22 mouse cellular contexts compared by ENCODE assay signal in genomic region chr13:5666235-5667007, GRCm38 (mm10).
DNase-seq lines count a peak whose midpoint lies in the region; ATAC-seq lines count a peak whose summit lies in the region.
"Had no signal": no experiment of that assay in that cellular context is flagged by ENCODE, and none has a peak within 500 bp of the region (broad histone marks: within the 10 kb centered on the region; RNA-seq: fewer than 3 reads in every experiment).

No protein-coding gene starts in this region.

- H3K4me2 ChIP-seq in intestine, embryonic 15.5 days (replicated peaks) = no peak overlapping the region
- no peak overlapping the region for H3K4me2 ChIP-seq in liver, embryonic 11.5 days
- H3K4me2 ChIP-seq: hindbrain, embryonic 14.5 days; kidney, embryonic 15.5 days; midbrain, embryonic 12.5 days had no signal

- ATAC-seq in common myeloid progenitor, adult 5-6 weeks (replicated peaks; ENCODE audit: low read depth, poor library complexity, severe bottlenecking) = 0 out of 2 replicates have a peak, but pooled peaks have one; percentile 32
- ATAC-seq in intestine, embryonic 15.5 days = no peak
- ATAC-seq in liver, embryonic 11.5 days (replicated peaks; ENCODE audit: low FRiP score) = no peak
- ATAC-seq: forebrain, embryonic 16.5 days; intestine, embryonic 16.5 days; liver, postnatal 0 days had no signal

- peak; percentile 14 for DNase-seq in heart, adult 11 months
- no peak for DNase-seq in heart, postnatal 4 days
- DNase-seq in lung, postnatal 36 days = peak; percentile 5
- no peak for DNase-seq in lung, postnatal 10 days
- DNase-seq in left cerebral cortex, postnatal 36 days (ENCODE audit: low spot score in 2 of 2) = no peak
- DNase-seq in liver, embryonic 11.5 days (ENCODE audit: low spot score) = no peak
- DNase-seq: adrenal gland, adult 2 months; cerebellum, adult 11 months; cerebellum, adult 9-11 months; gastrocnemius, postnatal 14 days; heart, adult 2 months; layer of hippocampus, adult 9-11 months; liver, postnatal 0 days; right cerebral cortex, postnatal 14 days had no signal

- no peak overlapping the region for H3K9ac ChIP-seq in intestine, embryonic 15.5 days
- no peak overlapping the region for H3K9ac ChIP-seq in liver, embryonic 11.5 days (ENCODE audit: low read depth, low read length)
- H3K9ac ChIP-seq: hindbrain, embryonic 14.5 days; kidney, embryonic 15.5 days; liver, postnatal 0 days; midbrain, embryonic 12.5 days had no signal

- H3K36me3 ChIP-seq in intestine, embryonic 15.5 days = no peaks in the 10 kb centered on the region
- H3K36me3 ChIP-seq in liver, embryonic 11.5 days (ENCODE audit: control insufficient read depth, insufficient read depth, low read length) = no peaks in the 10 kb centered on the region
- H3K36me3 ChIP-seq: forebrain, embryonic 10.5 days; kidney, embryonic 15.5 days; midbrain, embryonic 12.5 days had no signal

- H3K27ac ChIP-seq in intestine, embryonic 15.5 days = no peak overlapping the region
- H3K27ac ChIP-seq in liver, embryonic 11.5 days (ENCODE audit: low read depth, low read length) = no peak overlapping the region
- H3K27ac ChIP-seq: forebrain, embryonic 10.5 days; heart, adult 2 months; hindbrain, embryonic 14.5 days; kidney, embryonic 15.5 days; midbrain, embryonic 12.5 days had no signal

- WGBS in intestine, embryonic 15.5 days = 73% methylated on average over 3 of the region's 3 CpGs
- 70% methylated on average over 3 of the region's 3 CpGs for WGBS in liver, embryonic 11.5 days

- no peak overlapping the region for H3K4me3 ChIP-seq in intestine, embryonic 15.5 days (replicated peaks)
- H3K4me3 ChIP-seq in liver, embryonic 11.5 days (ENCODE audit: low read depth, low read length) = no peak overlapping the region
- H3K4me3 ChIP-seq: forebrain, embryonic 10.5 days; heart, adult 2 months; kidney, embryonic 15.5 days; midbrain, embryonic 12.5 days had no signal

- intact Hi-C loops in left cerebral cortex, postnatal 36 days (cut with DNase I) = no loop called here

- no peaks in the 10 kb centered on the region for H3K4me1 ChIP-seq in intestine, embryonic 15.5 days (replicated peaks)
- no peaks in the 10 kb centered on the region for H3K4me1 ChIP-seq in liver, embryonic 11.5 days (replicated peaks; ENCODE audit: control insufficient read depth, insufficient read depth, low read length)
- H3K4me1 ChIP-seq: forebrain, embryonic 10.5 days; kidney, embryonic 15.5 days; midbrain, embryonic 12.5 days had no signal

- no peaks in the 10 kb centered on the region for H3K27me3 ChIP-seq in intestine, embryonic 15.5 days (replicated peaks)
- H3K27me3 ChIP-seq in liver, embryonic 11.5 days (replicated peaks; ENCODE audit: control insufficient read depth, insufficient read depth, low read length) = no peaks in the 10 kb centered on the region
- H3K27me3 ChIP-seq: kidney, embryonic 15.5 days; midbrain, embryonic 12.5 days had no signal

- no peaks in the 10 kb centered on the region for H3K9me3 ChIP-seq in intestine, embryonic 15.5 days
- H3K9me3 ChIP-seq in liver, embryonic 11.5 days (ENCODE audit: control insufficient read depth, low read length) = no peaks in the 10 kb centered on the region
- H3K9me3 ChIP-seq: forebrain, embryonic 10.5 days; kidney, embryonic 15.5 days; midbrain, embryonic 12.5 days had no signal

Comparison
In these comparisons a context has a peak if more than half of its experiments do, and no peak if none do; other contexts are left out.
1. DNase-seq: peak in heart, adult 11 months (single experiment) and lung, postnatal 36 days (single experiment); none in heart, postnatal 4 days (single experiment), lung, postnatal 10 days (single experiment), left cerebral cortex, postnatal 36 days (0 of 2) and liver, embryonic 11.5 days (single experiment).